Mouse (Mus musculus) hindbrain, embryonic 10.5 days (tissue): ENCODE measurements around the gene Mrps11. TPM values are rescaled to one million over a fixed set of nuclear protein-coding genes. Genes with fewer than 3 reads are reported as not detected.

Experiments used
- polyA plus RNA-seq: library from polyadenylated mRNA; unstranded; fragments of >200 nt; fragmentation: Nextera tagmentation; extraction: Ambion mirVana; gene quantifications from 2 replicates; pipeline ENCODE4 v1.2.1, GENCODE M21; 2016

The Mrps11 gene
- polyA plus RNA-seq, 1 experiment from 2014 or later: 91.7 TPM

Other genes with a start within 250 kb of the Mrps11 start
- 3.3 and 4.5 TPM in 2 replicates for gene Ntrk3, start 45.1 kb upstream of the Mrps11 start, polyA plus RNA-seq
- gene Mrpl46, start 412 bp downstream of the Mrps11 start, polyA plus RNA-seq: 78.3 and 78.5 TPM in 2 replicates
- gene Det1, start 64.1 kb downstream of the Mrps11 start, polyA plus RNA-seq: 20.9 and 21.2 TPM in 2 replicates
- gene Aen, start 112.7 kb downstream of the Mrps11 start, polyA plus RNA-seq: 59.0 and 73.4 TPM in 2 replicates
- 0.57 and 0.63 TPM in 2 replicates for gene Isg20, start 130.3 kb downstream of the Mrps11 start, polyA plus RNA-seq